Mouse (Mus musculus) layer of hippocampus, postnatal 10 days (tissue): ENCODE data around the gene Gzma. TPM values are rescaled to one million over a fixed set of nuclear protein-coding genes. Genes with fewer than 3 reads are reported as not detected.

Experiments
- DNase-seq, 2 experiments: peaks; one replicate each; pipeline ENCODE4 v3.0.0; 2021; ENCODE audit warnings: low spot score in 2 of 2
- long read RNA-seq: library from polyadenylated mRNA; stranded (forward); transcript quantifications from one replicate; pipeline ENCODE4 v2.0.0, GENCODE M21; 2023
- total RNA-seq, 2 experiments: library from RNA; stranded (reverse); gene quantifications; 2 replicates each; pipeline ENCODE4 v1.2.3; 2021

Gene Gzma
- total RNA-seq, result not detected
- long read RNA-seq, result 0 reads

- no peak for DNase-seq
Measured at GRCm38 (mm10) chr13:113100879-113101278, at the start of gene Gzma. Gzma (minus strand) TSS chr13:113100981.

- DNase-seq, result no peak
Measured at GRCm38 (mm10) chr13:113139597-113139996, 38.8 kb upstream of the Gzma start.

- no peak for DNase-seq
Measured at GRCm38 (mm10) chr13:113129974-113130373, 29.2 kb upstream of the Gzma start.

GRCm38 (mm10) chr13:113121326-113121725 lies 20.5 kb upstream of the Gzma start:
- no peak for DNase-seq

- DNase-seq, result no peak
Measured at GRCm38 (mm10) chr13:113120324-113121237, 19.8 kb upstream of the Gzma start.

GRCm38 (mm10) chr13:113118977-113119376 lies 18.2 kb upstream of the Gzma start:
- DNase-seq, result no peak

- no peak for DNase-seq
Measured at GRCm38 (mm10) chr13:113104759-113105158, 4.0 kb upstream of the Gzma start.

- DNase-seq, result no peak
Measured at GRCm38 (mm10) chr13:113101804-113102203, 1.0 kb upstream of the Gzma start.

- DNase-seq, result no peak
Measured at GRCm38 (mm10) chr13:113098406-113098805, 2.4 kb downstream of the Gzma start.

GRCm38 (mm10) chr13:113097011-113097410 lies 3.8 kb downstream of the Gzma start:
- no peak for DNase-seq

GRCm38 (mm10) chr13:113094618-113095017 lies 6.2 kb downstream of the Gzma start:
- DNase-seq, result no peak

- no peak for DNase-seq
Measured at GRCm38 (mm10) chr13:113090489-113090888, 10.3 kb downstream of the Gzma start.

GRCm38 (mm10) chr13:113087226-113088017 lies 13.4 kb downstream of the Gzma start:
- DNase-seq, result no peak

GRCm38 (mm10) chr13:113084732-113085131 lies 16.0 kb downstream of the Gzma start:
- DNase-seq, result no peak

- no peak for DNase-seq
Measured at GRCm38 (mm10) chr13:113082101-113082500, 18.7 kb downstream of the Gzma start.

- DNase-seq, result no peak
Measured at GRCm38 (mm10) chr13:113079021-113079420, 21.8 kb downstream of the Gzma start.

- no peak for DNase-seq
Measured at GRCm38 (mm10) chr13:113064542-113064941, 36.2 kb downstream of the Gzma start.

GRCm38 (mm10) chr13:113061746-113062145 lies 39.0 kb downstream of the Gzma start:
- no peak for DNase-seq

GRCm38 (mm10) chr13:113055826-113056225 lies 45.0 kb downstream of the Gzma start:
- DNase-seq, result peak; percentile 22 to 34

- no peak for DNase-seq
Measured at GRCm38 (mm10) chr13:113054230-113054629, 46.6 kb downstream of the Gzma start.

GRCm38 (mm10) chr13:113047647-113048046 lies 53.1 kb downstream of the Gzma start:
- DNase-seq, result no peak

- no peak for DNase-seq
Measured at GRCm38 (mm10) chr13:113047018-113047417, 53.8 kb downstream of the Gzma start.
